Mouse (Mus musculus) midbrain, embryonic 16.5 days (tissue): Measurements from ENCODE around the gene Rinl. TPM values are rescaled to one million over a fixed set of nuclear protein-coding genes. Genes with fewer than 3 reads are reported as not detected.

Experiments
- ATAC-seq: fragments of 200-750 bp; cut with Nextera tagmentation; 2 replicates; pipeline ENCODE4 v1.8.0; 2017; ENCODE audit warnings: moderate TSS enrichment
- H3K27ac ChIP-seq: fragments of 300-500 bp; sonication (generic); 2 replicates; pipeline ENCODE4 v1.5.1; 2014; ENCODE audit warnings: mild to moderate bottlenecking, low read length, mixed read lengths
- H3K27me3 ChIP-seq: fragments of 300-500 bp; sonication (generic); 2 replicates; pipeline ENCODE4 v1.6.1; 2014; ENCODE audit warnings: low read depth, low read length, mixed read lengths; ENCODE audit not compliant: control insufficient read depth, insufficient read depth
- H3K36me3 ChIP-seq: fragments of 300-500 bp; sonication (generic); 2 replicates; pipeline ENCODE4 v1.6.1; 2014; ENCODE audit warnings: mild to moderate bottlenecking, low read length, moderate library complexity, mixed read lengths; ENCODE audit not compliant: control insufficient read depth, insufficient read depth
- H3K4me1 ChIP-seq: fragments of 300-500 bp; sonication (generic); 2 replicates; pipeline ENCODE4 v1.6.1; 2014; ENCODE audit warnings: mild to moderate bottlenecking, low read length, mixed read lengths; ENCODE audit not compliant: control insufficient read depth, insufficient read depth
- H3K4me2 ChIP-seq: fragments of 300-500 bp; sonication (generic); 2 replicates; pipeline ENCODE4 v1.6.1; 2014; ENCODE audit warnings: mild to moderate bottlenecking, low read length, mixed read lengths
- H3K4me3 ChIP-seq: fragments of 300-500 bp; sonication (generic); 2 replicates; pipeline ENCODE4 v1.5.1; 2014; ENCODE audit warnings: low read depth, mild to moderate bottlenecking, low read length, moderate library complexity, mixed read lengths
- H3K9ac ChIP-seq: fragments of 300-500 bp; sonication (generic); 2 replicates; pipeline ENCODE4 v1.6.1; 2014; ENCODE audit warnings: low read depth, low read length, mixed read lengths
- H3K9me3 ChIP-seq: fragments of 300-500 bp; sonication (generic); replicated peaks from 2 replicates; pipeline ENCODE4 v1.6.1; 2014; ENCODE audit warnings: mild to moderate bottlenecking, low read length, mixed read lengths; ENCODE audit not compliant: control insufficient read depth, poor library complexity, severe bottlenecking
- WGBS: fragments of 180-500 bp; shearing (Covaris S2); extraction: QIAGEN DNeasy Blood & Tissue Kit; methylation state at CpG from one replicate; pipeline ENCODE4 v1.1.7; 2014; 5-methylcytosine and 5-hydroxymethylcytosine counted together
- polyA plus RNA-seq: library from polyadenylated mRNA; unstranded; fragments of >200 nt; fragmentation: Nextera tagmentation; extraction: Ambion mirVana; gene quantifications from 2 replicates; pipeline ENCODE4 v1.2.1, GENCODE M21; 2015

Gene Rinl
- polyA plus RNA-seq, 1 experiment from 2014 or later: 2.2 TPM

DNA sequence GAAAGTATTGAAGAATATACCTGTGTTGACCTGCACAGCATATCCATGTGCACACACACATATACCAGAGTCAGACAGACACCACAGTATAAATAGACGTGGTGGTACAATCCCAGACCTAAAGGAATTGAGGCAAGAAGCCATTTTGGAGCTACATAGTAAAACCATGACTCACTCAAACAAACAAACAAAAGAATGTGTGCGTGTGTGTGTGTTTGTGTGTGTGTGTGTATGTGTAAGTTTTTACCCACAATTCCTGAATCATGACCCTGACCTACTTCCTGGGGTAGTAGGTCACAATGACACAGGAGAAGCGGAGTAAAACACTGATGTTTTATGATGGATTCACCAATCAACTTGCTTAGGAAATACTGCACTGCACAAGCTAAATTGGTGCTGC is 12.7 kb downstream of the Rinl start:
- WGBS: 84% methylated on average over 3 of the region's 3 CpGs
- H3K27ac ChIP-seq: peak overlapping the region; percentile 55; the same call in 1 of the 2 replicates

DNA sequence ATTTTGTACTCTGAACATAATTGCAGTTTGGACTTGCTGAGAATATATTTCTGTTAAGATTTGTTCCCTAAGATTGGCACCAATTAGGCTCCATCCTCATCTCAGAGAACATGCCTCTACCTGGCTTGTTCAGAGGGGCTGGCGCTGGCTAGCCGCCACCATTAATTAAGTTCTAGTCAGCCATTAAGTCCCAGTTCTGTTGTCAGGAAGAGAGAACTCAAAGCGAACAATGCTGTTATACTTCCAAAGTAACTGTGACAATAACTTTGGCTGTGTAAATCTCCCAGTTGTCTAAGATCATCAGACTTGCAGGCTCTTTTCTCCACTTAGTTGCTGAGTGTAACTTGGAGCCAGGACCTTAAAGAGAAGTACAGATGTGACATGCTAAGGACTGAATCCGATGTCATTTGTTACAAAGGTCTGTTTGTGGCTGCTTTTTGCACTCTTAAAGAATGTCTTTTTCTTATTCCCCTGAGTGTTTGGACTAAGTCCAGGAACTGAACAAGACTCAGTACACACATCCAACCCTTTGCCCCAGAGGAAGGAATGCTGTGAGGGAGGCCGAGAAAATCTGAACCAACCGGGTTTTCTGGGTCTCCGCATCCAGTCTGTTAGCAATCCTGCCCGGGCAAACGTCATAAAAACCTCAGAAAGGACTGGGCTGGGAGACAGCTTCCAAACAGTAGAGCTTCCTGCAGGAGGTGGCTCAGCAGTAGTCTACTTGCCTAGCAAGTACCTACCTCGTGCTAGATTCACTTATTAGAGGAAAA is 13.3 kb downstream of the Rinl start:
- H3K36me3 ChIP-seq: no peaks in the 10 kb centered on the region
- no peak overlapping the region for H3K4me3 ChIP-seq
- H3K9ac ChIP-seq: 0 out of 2 replicates have a peak overlapping the region, but pooled peaks have one; percentile 30
- no peaks in the 10 kb centered on the region for H3K4me1 ChIP-seq
- no peak overlapping the region for H3K4me2 ChIP-seq
- no peaks in the 10 kb centered on the region for H3K27me3 ChIP-seq
- ATAC-seq: no peak
- H3K27ac ChIP-seq: peak overlapping the region; percentile 55; the same call in 1 of the 2 replicates
- WGBS: 29% methylated on average over 10 of the region's 10 CpGs
- H3K9me3 ChIP-seq: no peaks in the 10 kb centered on the region

More for the DNA sequence above, 12.7 kb downstream of the Rinl start:
- no peak overlapping the region for H3K9ac ChIP-seq
- no peak overlapping the region for H3K4me2 ChIP-seq
- no peak overlapping the region for H3K4me3 ChIP-seq
- H3K36me3 ChIP-seq: no peaks in the 10 kb centered on the region
- H3K9me3 ChIP-seq: no peaks in the 10 kb centered on the region
- no peaks in the 10 kb centered on the region for H3K27me3 ChIP-seq
- H3K4me1 ChIP-seq: 0 out of 2 replicates have a peak, but pooled peaks cover 4% of the 10 kb centered on the region
- no peak for ATAC-seq

DNA sequence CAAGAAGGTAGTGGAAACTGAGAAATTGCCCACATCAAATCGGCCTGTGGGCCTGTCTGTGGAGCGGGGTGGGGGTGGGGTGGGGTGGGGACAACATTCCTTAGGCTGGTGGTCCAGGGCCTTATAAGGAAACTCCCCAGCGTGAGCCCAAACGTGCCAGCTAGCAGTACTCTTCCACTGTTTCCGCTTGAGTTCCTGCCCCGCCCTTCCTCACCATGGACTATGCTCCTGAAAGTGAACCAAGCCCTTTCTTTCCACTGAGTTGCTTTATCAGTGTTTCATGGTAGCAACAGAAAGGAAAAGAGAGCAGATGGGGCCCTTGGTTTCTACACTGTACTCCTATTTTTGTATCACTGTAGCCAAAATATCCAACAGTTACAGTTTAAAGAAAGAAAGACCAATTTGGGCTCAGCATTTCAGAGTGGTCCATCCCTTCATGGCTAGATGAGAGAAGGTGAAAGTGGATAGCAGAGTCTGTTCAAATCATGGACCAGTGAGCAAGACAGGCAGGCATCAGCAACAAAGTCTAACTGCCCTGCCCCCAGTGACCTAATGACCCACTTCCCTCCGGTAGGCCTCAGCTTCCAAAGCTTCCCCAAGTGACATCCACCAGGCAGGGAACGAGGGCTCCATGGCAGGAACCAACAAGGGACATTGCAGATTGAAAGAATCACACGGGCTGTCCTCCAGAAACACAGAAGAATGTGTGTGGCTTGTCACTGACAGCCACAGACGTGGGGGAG is 14.2 kb downstream of the Rinl start:
- no peaks in the 10 kb centered on the region for H3K9me3 ChIP-seq
- H3K27me3 ChIP-seq: no peaks in the 10 kb centered on the region
- H3K4me1 ChIP-seq: peaks cover 5% of the 10 kb centered on the region
- 9% methylated on average over 10 of the region's 10 CpGs for WGBS
- H3K9ac ChIP-seq: 0 out of 2 replicates have a peak overlapping the region, but pooled peaks have one; percentile 30
- no peak for ATAC-seq
- no peak overlapping the region for H3K4me3 ChIP-seq
- H3K36me3 ChIP-seq: no peaks in the 10 kb centered on the region
- H3K4me2 ChIP-seq: no peak overlapping the region
- H3K27ac ChIP-seq: no peak overlapping the region

DNA sequence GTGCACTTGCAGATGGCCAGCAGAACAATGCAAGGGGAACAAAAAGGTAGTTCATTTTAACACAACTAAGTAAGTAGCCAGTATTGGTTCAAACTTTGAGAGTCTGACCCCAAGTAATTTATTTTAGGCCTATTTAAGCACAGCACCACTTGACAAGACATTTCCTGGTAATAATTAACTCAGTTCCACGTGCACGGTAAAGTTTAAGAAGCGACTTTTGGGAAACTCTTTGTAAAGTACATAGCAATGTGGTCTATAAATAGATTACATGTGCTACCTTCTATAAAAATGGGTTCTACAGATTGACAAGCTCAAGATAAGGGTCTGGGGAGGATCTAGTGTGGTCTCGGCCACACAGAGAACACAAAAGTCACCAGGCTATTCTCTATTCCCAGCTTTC is 15.0 kb downstream of the Rinl start:
- Histone ChIP-seq H3K9me3 (no peaks in the 10 kb centered on the region), H3K9ac (no peak overlapping the region), H3K36me3 (no peaks in the 10 kb centered on the region), H3K27me3 (no peaks in the 10 kb centered on the region), H3K27ac (no peak overlapping the region), H3K4me1 (peaks cover 7% of the 10 kb centered on the region), H3K4me2 (no peak overlapping the region), H3K4me3 (no peak overlapping the region)
- ATAC-seq: no peak
- whole genome bisulfite sequencing: 74% methylated on average over 4 of the region's 4 CpGs

DNA sequence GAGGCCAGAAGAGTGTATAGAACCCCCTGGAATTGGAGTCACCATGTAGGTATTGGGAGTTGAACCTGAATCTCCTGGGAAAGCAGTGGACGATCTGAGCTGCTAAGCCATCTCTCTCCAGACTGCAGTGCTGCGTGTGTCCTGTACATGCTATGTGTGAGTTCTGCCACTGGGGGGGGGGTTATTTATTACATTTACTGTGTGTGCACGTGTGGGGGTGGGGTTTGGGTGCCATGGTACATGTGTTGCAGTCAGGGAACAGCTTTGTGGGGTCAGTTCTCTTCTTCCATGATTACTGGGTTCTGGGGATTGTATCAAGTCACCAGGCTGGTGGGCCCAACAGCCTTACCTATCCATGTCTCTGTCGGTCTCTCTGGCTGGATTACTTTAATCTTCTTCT is 18.1 kb downstream of the Rinl start:
- WGBS: 69% methylated on average over 4 of the region's 4 CpGs
- no peak overlapping the region for H3K27ac ChIP-seq
- no peaks in the 10 kb centered on the region for H3K36me3 ChIP-seq
- peaks cover 11% of the 10 kb centered on the region for H3K4me1 ChIP-seq
- H3K9me3 ChIP-seq: no peaks in the 10 kb centered on the region
- no peak overlapping the region for H3K9ac ChIP-seq
- H3K4me2 ChIP-seq: no peak overlapping the region
- no peak for ATAC-seq
- no peaks in the 10 kb centered on the region for H3K27me3 ChIP-seq
- H3K4me3 ChIP-seq: no peak overlapping the region

DNA sequence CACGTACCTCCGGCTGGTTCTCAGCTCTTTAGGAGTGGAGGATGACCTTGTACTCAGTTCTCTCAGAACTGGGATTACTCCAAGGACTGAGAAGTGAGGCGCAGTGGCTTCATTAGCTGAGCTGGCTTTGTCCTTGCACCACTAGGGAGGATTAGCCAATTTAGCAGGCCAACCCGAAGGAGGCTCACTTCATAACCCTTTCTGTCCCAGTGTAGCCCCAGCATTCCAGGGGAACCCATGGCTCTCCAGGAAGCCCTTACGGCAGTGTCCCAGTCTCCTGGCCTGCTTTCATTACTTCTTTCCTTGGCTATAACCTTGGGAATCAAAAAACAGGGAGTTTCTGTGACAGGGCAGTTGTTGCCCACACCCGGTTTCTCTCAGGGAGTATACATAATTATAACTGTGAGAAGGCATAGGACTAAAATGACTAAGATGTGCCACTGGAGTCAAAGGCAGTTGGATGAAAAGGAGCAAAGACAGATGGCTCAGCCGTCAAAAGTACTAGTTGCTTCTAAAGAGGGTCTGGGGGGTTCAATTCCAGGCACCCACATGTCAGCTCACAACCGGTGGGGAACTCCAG is 19.0 kb downstream of the Rinl start:
- peak overlapping the region; percentile 98 for H3K27ac ChIP-seq

DNA sequence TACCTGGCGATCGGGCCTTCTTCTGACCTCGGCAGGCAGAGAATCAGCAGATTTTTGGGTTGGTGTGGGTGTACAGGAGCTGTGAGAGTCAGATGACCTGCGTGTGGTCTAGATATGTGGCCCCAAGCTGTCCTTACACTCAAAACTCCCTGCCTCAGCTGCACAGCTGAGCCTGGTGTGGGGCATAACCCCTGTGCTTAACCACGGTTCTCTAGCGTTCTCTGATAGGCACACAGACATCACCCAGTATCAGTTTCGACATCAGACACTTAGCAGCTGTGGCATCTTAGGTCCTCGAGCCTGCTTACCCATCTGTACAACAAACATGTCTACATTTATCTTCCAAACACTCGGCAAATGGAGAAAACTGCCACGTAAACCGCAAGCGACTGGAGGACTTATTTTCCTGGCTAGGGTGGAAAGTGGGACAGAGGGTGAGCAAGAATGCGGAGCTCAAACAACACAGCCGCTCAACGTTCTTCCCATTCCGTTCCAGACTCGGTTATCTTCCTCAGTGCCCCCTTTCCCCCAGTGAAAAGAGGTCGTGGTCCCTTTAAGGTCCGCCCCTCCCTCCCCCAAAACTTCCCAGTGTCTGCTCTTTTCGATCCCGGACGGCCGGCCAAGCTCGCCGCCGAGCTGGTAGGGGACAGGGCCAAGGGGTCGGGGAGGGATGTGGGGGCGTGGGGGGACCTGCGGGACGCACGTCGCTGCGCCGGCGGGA is 19.6 kb downstream of the Rinl start, which contains the start of gene Hnrnpl:
Gene Hnrnpl, plus strand, starts transcription at position 321 of the 721 bp plus-strand sequence.
- no peaks in the 10 kb centered on the region for H3K27me3 ChIP-seq
- H3K9ac ChIP-seq: peak within 1 kb of the TSS; percentile 85
- H3K27ac ChIP-seq: peak within 1 kb of the TSS; percentile 98
- peaks cover 3% of the 10 kb centered on the region for H3K36me3 ChIP-seq
- peak within 1 kb of the TSS; percentile 71 for H3K4me3 ChIP-seq
- WGBS: 3% methylated on average over 35 of the region's 35 CpGs
- peak; percentile 0; the same call in 1 of the 2 replicates for ATAC-seq
- H3K9me3 ChIP-seq: no peaks in the 10 kb centered on the region
- H3K4me1 ChIP-seq: peaks cover 26% of the 10 kb centered on the region
- H3K4me2 ChIP-seq: peak within 1 kb of the TSS; percentile 96

More for the DNA sequence above, 19.0 kb downstream of the Rinl start:
- no peak for ATAC-seq
- H3K9me3 ChIP-seq: no peaks in the 10 kb centered on the region
- no peaks in the 10 kb centered on the region for H3K36me3 ChIP-seq
- 15% methylated on average over 6 of the region's 8 CpGs for WGBS
- H3K4me2 ChIP-seq: peak overlapping the region; percentile 96
- peak overlapping the region; percentile 85 for H3K9ac ChIP-seq
- no peaks in the 10 kb centered on the region for H3K27me3 ChIP-seq
- H3K4me3 ChIP-seq: peak overlapping the region; percentile 71
- peaks cover 20% of the 10 kb centered on the region for H3K4me1 ChIP-seq

DNA sequence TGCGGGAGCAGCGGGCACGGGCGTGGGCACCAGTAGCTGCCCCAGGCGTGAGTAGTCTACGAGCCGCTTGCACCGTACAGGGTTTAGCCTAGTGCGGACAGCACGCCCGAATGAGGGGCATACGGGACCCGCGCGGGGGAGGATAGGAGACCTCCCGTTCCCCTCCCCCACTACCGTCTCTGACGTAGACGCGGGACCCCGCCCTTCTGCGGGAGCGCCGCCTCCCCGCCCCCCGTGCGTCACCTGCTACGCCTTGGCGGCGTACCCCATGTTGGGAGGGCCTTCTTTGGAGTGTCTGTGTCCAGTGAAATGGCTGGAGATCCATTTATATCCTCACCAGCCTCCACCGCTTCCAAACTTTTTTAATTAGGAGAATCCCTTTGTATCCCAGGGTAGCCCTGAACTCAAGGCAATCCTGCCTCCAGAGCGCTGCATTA is 20.2 kb downstream of the Rinl start:
- Histone ChIP-seq H3K36me3 (peaks cover 9% of the 10 kb centered on the region), H3K4me2 (peak overlapping the region; percentile 96), H3K27ac (peak overlapping the region; percentile 98), H3K27me3 (no peaks in the 10 kb centered on the region), H3K4me3 (peak overlapping the region; percentile 71), H3K9ac (peak overlapping the region; percentile 85), H3K9me3 (no peaks in the 10 kb centered on the region), H3K4me1 (peaks cover 29% of the 10 kb centered on the region)
- 0% methylated on average over 24 of the region's 32 CpGs for WGBS
- peak; percentile 49 for ATAC-seq
